Mouse (Mus musculus): ENCODE results near the gene Olfr1329. TPM values are rescaled to one million over a fixed set of nuclear protein-coding genes. Genes with fewer than 3 reads are reported as not detected.
"Not testable (repeated sequence)": the region's sequence is repeated elsewhere in the genome, so short reads cannot be mapped to it uniquely, and the experiment has no call there.

The Olfr1329 gene
- not detected for total RNA-seq (2021)
- long read RNA-seq, experiment 1 = 0 reads
- long read RNA-seq, experiment 2 = 0 reads

DNA sequence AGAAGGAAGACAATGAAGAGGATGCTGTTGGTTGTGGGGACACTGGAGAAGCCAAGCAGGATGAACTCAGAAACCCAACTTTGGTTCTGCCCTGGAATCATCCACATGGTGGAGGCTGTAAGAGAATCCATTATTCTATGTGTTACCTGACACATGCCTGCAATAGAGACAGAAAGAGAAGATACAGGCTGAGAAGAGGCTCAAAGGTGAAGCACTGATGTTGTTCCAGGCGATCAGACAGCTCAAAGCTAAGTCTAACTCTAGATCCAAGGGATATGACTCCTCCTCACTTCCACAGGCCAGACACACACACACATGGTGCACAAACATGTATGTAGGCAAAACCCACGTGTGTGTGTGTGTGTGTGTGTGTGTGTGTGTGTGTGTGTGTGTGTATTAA lies at the start of gene Olfr1329:
Gene Olfr1329 (minus strand): TSS at position 101 of the 400 bp plus-strand sequence.
- not testable (repeated sequence) for DNase-seq

DNA sequence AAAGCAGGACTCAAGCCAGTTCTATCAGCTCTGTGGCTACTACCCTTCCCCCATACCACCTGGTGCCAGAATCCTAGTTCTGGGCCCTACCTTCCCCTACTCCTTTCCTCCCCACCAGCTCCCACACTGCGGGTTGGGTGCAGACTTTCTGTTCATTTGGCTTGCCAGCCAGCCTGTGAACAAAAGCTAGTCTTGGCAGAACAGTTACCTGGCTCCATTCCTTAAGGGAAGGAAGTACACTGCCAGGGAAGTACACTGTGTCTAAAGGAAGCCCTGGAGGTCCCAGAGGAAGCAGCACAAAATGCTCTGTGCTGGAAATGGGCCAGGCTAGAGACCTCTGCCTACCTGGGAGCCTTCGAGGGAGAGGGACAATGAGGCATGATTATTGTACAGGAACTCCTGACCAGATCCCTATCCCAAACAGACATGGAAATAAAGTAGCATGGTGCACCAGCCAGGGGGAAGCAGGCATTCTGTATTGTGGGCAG lies 43.9 kb upstream of the Olfr1329 start, which contains the start of gene Lao1:
Gene Lao1 (plus strand): TSS at position 438 of the 488 bp plus-strand sequence.
- peak; percentile 3 for DNase-seq

DNA sequence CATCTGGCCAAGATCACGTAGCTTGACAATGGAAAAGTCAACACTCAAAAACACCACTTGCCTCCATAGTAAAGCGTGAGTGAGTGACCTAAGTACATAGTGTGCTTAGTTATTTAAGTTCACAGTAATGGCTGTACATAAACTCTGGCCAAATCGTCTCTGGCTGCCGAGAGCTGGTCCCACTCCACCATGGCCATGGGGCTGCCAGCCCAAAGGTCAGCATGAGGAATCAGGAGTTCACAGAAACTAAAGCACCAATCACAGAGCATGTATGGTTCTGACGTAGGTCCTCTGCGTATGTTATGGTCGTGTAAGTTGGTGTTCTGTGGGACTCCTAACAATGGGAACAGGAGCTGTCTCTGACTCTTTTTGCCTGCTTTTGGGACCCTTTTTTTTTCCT lies 41.5 kb upstream of the Olfr1329 start:
- DNase-seq = no peak

- DNase-seq = no peak
Measured at GRCm38 (mm10) chr4:118938512-118938911, 21.2 kb upstream of the Olfr1329 start, which contains the start of gene Olfr1328. Olfr1328 (minus strand) TSS chr4:118938612.

GRCm38 (mm10) chr4:118931326-118931725 lies 14.1 kb upstream of the Olfr1329 start:
- DNase-seq = not testable (repeated sequence)

- no peak for DNase-seq
Measured at GRCm38 (mm10) chr4:118901981-118902380, 15.3 kb downstream of the Olfr1329 start.

GRCm38 (mm10) chr4:118888297-118888696 lies 29.0 kb downstream of the Olfr1329 start, which contains the start of gene Olfr1330:
Olfr1330 (plus strand) TSS chr4:118888597.
- DNase-seq = no peak

DNA sequence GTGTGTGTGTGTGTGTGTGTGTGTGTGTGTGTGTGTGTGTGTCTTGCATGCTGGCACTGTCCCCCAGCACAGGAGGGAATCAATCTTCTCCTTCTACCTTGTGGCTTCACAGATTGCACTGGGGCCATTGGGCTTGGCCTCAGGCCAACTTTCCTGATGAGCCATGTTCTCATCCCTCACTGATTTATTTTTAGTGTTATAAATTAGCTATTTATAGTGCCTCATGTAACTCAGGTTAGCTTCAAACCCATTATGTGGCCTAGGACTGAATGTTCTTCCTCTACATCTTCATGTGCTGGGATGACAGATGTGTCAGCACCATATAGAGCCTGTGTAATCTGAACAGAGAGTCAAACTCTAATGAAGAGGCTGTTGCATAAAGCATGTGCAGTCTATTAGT lies 49.7 kb downstream of the Olfr1329 start:
- no peak for DNase-seq

Other genes with a start within 250 kb of the Olfr1329 start
- not detected for gene Olfr1342, start 224.7 kb downstream of the Olfr1329 start, total RNA-seq (2021)
- gene Olfr1341, start 213.9 kb downstream of the Olfr1329 start, total RNA-seq (2021) = not detected
- not detected for gene Olfr1340, start 197.3 kb downstream of the Olfr1329 start, total RNA-seq (2021)
- gene Olfr1339, start 185.3 kb downstream of the Olfr1329 start, total RNA-seq (2021) = not detected
- not detected for gene Olfr1338, start 158.7 kb downstream of the Olfr1329 start, total RNA-seq (2021)
- not detected for gene Olfr1337, start 134.9 kb downstream of the Olfr1329 start, total RNA-seq (2021)
- gene Olfr1335, start 107.5 kb downstream of the Olfr1329 start, total RNA-seq (2021) = not detected
- gene Olfr1333, start 81.2 kb downstream of the Olfr1329 start, total RNA-seq (2021) = not detected
- not detected for gene Olfr1331, start 52.8 kb downstream of the Olfr1329 start, total RNA-seq (2021)
- gene Olfr1330, start 28.9 kb downstream of the Olfr1329 start, total RNA-seq (2021) = not detected
- gene Olfr1328, start 21.1 kb upstream of the Olfr1329 start, total RNA-seq (2021) = not detected
- gene Lao1, start 44.1 kb upstream of the Olfr1329 start, total RNA-seq (2021) = under 1 TPM in 1 of 2 experiments, not detected in 1; 0.53 TPM
- gene Slc2a1, start 191.2 kb upstream of the Olfr1329 start, total RNA-seq (2021) = 10 to 100 TPM; 19.8 to 20.2 TPM